Mouse (Mus musculus) megakaryocyte, embryonic 14.5 days (primary cell): ENCODE data around the gene Adcyap1r1.

Experiments used
- FLI1 ChIP-seq: IDR thresholded peaks from 2 replicates; pipeline ENCODE4 v1.6.1; 2012; ENCODE audit warnings: low read length, inconsistent platforms, mixed read lengths
- GATA1 ChIP-seq: IDR thresholded peaks from 3 replicates; pipeline ENCODE4 v1.6.1; 2012; ENCODE audit warnings: mixed read lengths, low read length, inconsistent platforms, borderline replicate concordance

GRCm38 (mm10) chr6:55549211-55549610 lies 97.4 kb downstream of the Adcyap1r1 start:
- TF ChIP-seq GATA1 (no peak), FLI1 (no peak)
